ENCODE assay signal across 15 mouse cellular contexts in the genomic region with DNA sequence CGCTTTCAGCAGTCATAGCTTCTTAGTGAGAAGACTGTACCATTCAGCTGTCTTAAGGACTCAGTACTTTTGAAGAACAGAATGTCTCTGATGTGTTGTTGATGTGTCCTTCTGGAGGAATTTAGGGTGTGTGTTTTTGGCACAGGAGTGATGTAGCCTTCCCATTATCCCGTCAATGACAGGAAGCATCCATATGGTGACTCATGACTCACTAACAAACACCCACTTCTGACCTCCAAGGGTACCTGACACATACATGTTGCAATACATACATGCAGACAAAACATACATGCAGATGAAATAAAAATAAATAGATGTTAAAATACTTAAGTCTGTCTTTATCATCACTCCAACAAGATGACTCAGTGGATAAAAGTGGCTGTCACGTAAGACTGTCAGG. TPM values are rescaled to one million over a fixed set of nuclear protein-coding genes. Genes with fewer than 3 reads are reported as not detected.
"Had no signal": no experiment of that assay in that cellular context is flagged by ENCODE, and none has a peak within 500 bp of the region (broad histone marks: within the 10 kb centered on the region; RNA-seq: fewer than 3 reads in every experiment).

No protein-coding gene starts in this region.

- H3K4me2 ChIP-seq: lung, embryonic 14.5 days; midbrain, embryonic 12.5 days; neural tube, embryonic 12.5 days; stomach, embryonic 15.5 days had no signal

- H3K36me3 ChIP-seq: midbrain, embryonic 12.5 days; neural tube, embryonic 12.5 days; stomach, embryonic 15.5 days had no signal

- H3K4me3 ChIP-seq: megakaryocyte, embryonic 14.5 days; midbrain, embryonic 12.5 days; neural tube, embryonic 12.5 days; stomach, embryonic 15.5 days had no signal

- H3K4me1 ChIP-seq: midbrain, embryonic 12.5 days; neural tube, embryonic 12.5 days; stomach, embryonic 15.5 days had no signal

- H3K9ac ChIP-seq: liver, embryonic 14.5 days; lung, embryonic 14.5 days; midbrain, embryonic 12.5 days; neural tube, embryonic 12.5 days; stomach, embryonic 15.5 days had no signal

- H3K27me3 ChIP-seq: midbrain, embryonic 12.5 days; neural tube, embryonic 12.5 days; stomach, embryonic 15.5 days had no signal

- H3K9me3 ChIP-seq: midbrain, embryonic 12.5 days; neural tube, embryonic 12.5 days; stomach, embryonic 15.5 days had no signal

- H3K27ac ChIP-seq: liver, embryonic 14.5 days; midbrain, embryonic 12.5 days; neural tube, embryonic 12.5 days; stomach, embryonic 15.5 days had no signal

- DNase-seq: lung, adult 18-20 months; lung, embryonic 14.5 days; lung, postnatal 4 days; midbrain, embryonic 14.5 days; right cerebral cortex, postnatal 14 days; thymus, adult 18-20 months; thymus, postnatal 14 days; thymus, postnatal 36 days had no signal

- ATAC-seq: midbrain, embryonic 16.5 days had no signal

RNA-seq across cellular contexts. Expression of a gene that starts 31.4 kb away (rescaled TPM):
- total RNA-seq: neutrophil, adult 5-6 weeks had no signal
